Mouse (Mus musculus) intestine, embryonic 16.5 days (tissue): ENCODE measurements around the gene Sept3. TPM values are rescaled to one million over a fixed set of nuclear protein-coding genes. Genes with fewer than 3 reads are reported as not detected.

Source experiments
- ATAC-seq: fragments of 200-750 bp; cut with Nextera tagmentation; 2 replicates; pipeline ENCODE4 v1.8.0; 2017; ENCODE audit warnings: moderate TSS enrichment, moderate library complexity
- H3K27ac ChIP-seq: fragments of 300-500 bp; sonication (generic); 2 replicates; pipeline ENCODE4 v1.5.1; 2014; ENCODE audit warnings: mild to moderate bottlenecking, low read length
- H3K27me3 ChIP-seq: fragments of 300-500 bp; sonication (generic); replicated peaks from 2 replicates; pipeline ENCODE4 v1.6.1; 2014; ENCODE audit warnings: low read length, control low read depth, mixed read lengths; ENCODE audit not compliant: control insufficient read depth, insufficient read depth
- H3K36me3 ChIP-seq: fragments of 300-500 bp; sonication (generic); 2 replicates; pipeline ENCODE4 v1.6.1; 2014; ENCODE audit warnings: low read length, control low read depth; ENCODE audit not compliant: control insufficient read depth, insufficient read depth
- H3K4me1 ChIP-seq: fragments of 300-500 bp; sonication (generic); 2 replicates; pipeline ENCODE4 v1.6.1; 2014; ENCODE audit warnings: low read length, control low read depth, mixed read lengths; ENCODE audit not compliant: control insufficient read depth, insufficient read depth
- H3K4me2 ChIP-seq: fragments of 300-500 bp; sonication (generic); 2 replicates; pipeline ENCODE4 v1.6.1; 2014; ENCODE audit warnings: low read depth, low read length, control low read depth
- H3K4me3 ChIP-seq: fragments of 300-500 bp; sonication (generic); 2 replicates; pipeline ENCODE4 v1.5.1; 2014; ENCODE audit warnings: mild to moderate bottlenecking, low read length
- H3K9ac ChIP-seq: fragments of 300-500 bp; sonication (generic); 2 replicates; pipeline ENCODE4 v1.6.1; 2014; ENCODE audit warnings: low read depth, low read length
- H3K9me3 ChIP-seq: fragments of 300-500 bp; sonication (generic); 2 replicates; pipeline ENCODE4 v1.6.1; 2016; ENCODE audit warnings: low read length, control low read depth; ENCODE audit not compliant: control insufficient read depth
- WGBS: fragments of 180-500 bp; shearing (Covaris S2); extraction: QIAGEN DNeasy Blood & Tissue Kit; methylation state at CpG from one replicate; pipeline ENCODE4 v1.1.7; 2014; 5-methylcytosine and 5-hydroxymethylcytosine counted together
- polyA plus RNA-seq: library from polyadenylated mRNA; unstranded; fragments of >200 nt; fragmentation: Nextera tagmentation; extraction: Ambion mirVana; gene quantifications from 2 replicates; pipeline ENCODE4 v1.2.1, GENCODE M21; 2015

Sept3 gene
- polyA plus RNA-seq, 1 experiment from 2014 or later, result 4.4 TPM

DNA sequence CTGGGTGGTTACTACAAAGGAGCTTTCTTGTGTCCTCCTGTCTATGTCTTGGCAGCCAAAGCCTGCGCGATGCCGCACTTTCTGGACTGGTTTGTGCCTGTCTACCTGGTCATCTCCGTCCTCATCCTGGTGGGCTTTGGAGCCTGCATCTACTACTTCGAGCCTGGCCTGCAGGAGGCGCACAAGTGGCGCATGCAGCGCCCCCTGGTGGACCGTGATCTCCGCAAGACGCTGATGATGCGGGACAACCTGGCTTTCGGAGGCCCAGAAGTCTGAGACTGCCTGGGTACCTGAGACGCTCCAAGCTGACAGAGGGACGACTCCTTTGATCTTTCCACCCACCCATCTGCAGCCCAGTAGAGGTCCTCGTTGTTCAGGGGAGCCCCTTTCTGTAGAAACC is 15.2 kb upstream of the Sept3 start:
- no peak for ATAC-seq

DNA sequence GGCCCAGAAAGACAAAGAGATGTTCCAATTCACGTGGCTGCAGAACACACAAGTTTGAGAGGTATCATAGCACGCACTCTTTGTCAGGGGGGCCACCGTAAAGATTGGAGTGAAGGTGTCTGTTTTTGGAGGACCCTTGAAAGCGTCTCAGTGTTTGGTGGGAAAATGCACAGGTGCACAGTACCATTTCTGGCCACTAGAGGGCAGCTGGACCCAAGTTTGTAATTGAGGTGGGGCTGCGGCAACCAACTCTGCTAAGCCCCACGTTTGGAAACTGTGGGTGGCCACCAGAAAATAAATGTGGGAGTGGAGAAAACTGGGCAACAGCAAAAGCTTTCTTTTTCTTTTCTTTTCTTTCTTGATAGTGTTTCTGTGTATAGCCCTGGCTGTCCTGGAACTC is 8.3 kb upstream of the Sept3 start:
- 12% methylated on average over 6 of the region's 6 CpGs for WGBS
- no peak overlapping the region for H3K27ac ChIP-seq

More for the DNA sequence above, 15.2 kb upstream of the Sept3 start:
- Histone ChIP-seq H3K36me3 (no peaks in the 10 kb centered on the region), H3K9me3 (no peaks in the 10 kb centered on the region), H3K4me2 (no peak overlapping the region), H3K4me1 (no peaks in the 10 kb centered on the region), H3K4me3 (no peak overlapping the region), H3K27ac (no peak overlapping the region), H3K27me3 (no peaks in the 10 kb centered on the region; the same call in 1 of the 2 replicates), H3K9ac (no peak overlapping the region)
- WGBS, result 13% methylated on average over 16 of the region's 16 CpGs

DNA sequence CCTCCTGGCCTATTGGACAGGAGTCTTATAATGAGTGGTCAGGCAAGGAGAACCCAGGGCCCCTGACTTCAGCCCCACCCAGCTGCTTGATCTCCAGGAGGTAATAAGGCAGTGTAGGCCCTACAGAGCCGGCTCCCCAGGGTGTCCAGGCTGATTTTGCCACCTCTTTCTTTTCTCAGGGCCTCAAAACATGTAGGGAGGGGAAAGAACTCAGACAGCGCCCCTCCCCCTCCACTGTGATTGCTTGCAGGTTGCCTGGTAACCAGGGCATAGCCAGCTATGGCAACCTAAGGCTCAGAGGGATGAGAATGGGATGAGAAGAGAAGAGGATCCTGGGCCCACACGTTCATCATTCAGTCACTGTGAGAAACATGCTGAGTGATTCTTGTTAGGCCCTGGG is 6.5 kb upstream of the Sept3 start:
- WGBS, result 32% methylated on average over 3 of the region's 3 CpGs
- ATAC-seq, result no peak

More for the DNA sequence above, 8.3 kb upstream of the Sept3 start:
- no peak for ATAC-seq
- H3K36me3 ChIP-seq, result no peaks in the 10 kb centered on the region
- no peak overlapping the region for H3K4me3 ChIP-seq
- H3K4me2 ChIP-seq, result no peak overlapping the region
- H3K4me1 ChIP-seq, result no peaks in the 10 kb centered on the region
- H3K27me3 ChIP-seq, result no peaks in the 10 kb centered on the region
- no peak overlapping the region for H3K9ac ChIP-seq
- no peaks in the 10 kb centered on the region for H3K9me3 ChIP-seq

GRCm38 (mm10) chr15:82268783-82269182 is 5.9 kb upstream of the Sept3 start:
- 85% methylated on average over 9 of the region's 9 CpGs for WGBS
- no peak for ATAC-seq

More for the DNA sequence above, 6.5 kb upstream of the Sept3 start:
- H3K4me3 ChIP-seq, result no peak overlapping the region
- no peaks in the 10 kb centered on the region for H3K4me1 ChIP-seq
- H3K27me3 ChIP-seq, result 0 out of 2 replicates have a peak, but pooled peaks cover 5% of the 10 kb centered on the region
- no peak overlapping the region for H3K9ac ChIP-seq
- H3K9me3 ChIP-seq, result no peaks in the 10 kb centered on the region
- H3K4me2 ChIP-seq, result no peak overlapping the region
- no peaks in the 10 kb centered on the region for H3K36me3 ChIP-seq
- H3K27ac ChIP-seq, result no peak overlapping the region

GRCm38 (mm10) chr15:82271201-82271600 is 3.5 kb upstream of the Sept3 start:
- Histone ChIP-seq H3K9me3 (no peaks in the 10 kb centered on the region), H3K4me1 (peaks cover 12% of the 10 kb centered on the region), H3K27me3 (peaks cover 28% of the 10 kb centered on the region), H3K9ac (no peak overlapping the region), H3K4me3 (no peak overlapping the region), H3K4me2 (no peak overlapping the region), H3K36me3 (no peaks in the 10 kb centered on the region), H3K27ac (no peak overlapping the region)
- ATAC-seq, result peak; percentile 70; the same call in 1 of the 2 replicates
- 7% methylated on average over 5 of the region's 5 CpGs for WGBS

More at GRCm38 (mm10) chr15:82268783-82269182, 5.9 kb upstream of the Sept3 start:
- Histone ChIP-seq H3K27ac (no peak overlapping the region), H3K4me3 (no peak overlapping the region), H3K9ac (no peak overlapping the region), H3K4me1 (no peaks in the 10 kb centered on the region), H3K36me3 (no peaks in the 10 kb centered on the region), H3K9me3 (no peaks in the 10 kb centered on the region), H3K4me2 (no peak overlapping the region), H3K27me3 (peaks cover 8% of the 10 kb centered on the region; the same call in 1 of the 2 replicates)

DNA sequence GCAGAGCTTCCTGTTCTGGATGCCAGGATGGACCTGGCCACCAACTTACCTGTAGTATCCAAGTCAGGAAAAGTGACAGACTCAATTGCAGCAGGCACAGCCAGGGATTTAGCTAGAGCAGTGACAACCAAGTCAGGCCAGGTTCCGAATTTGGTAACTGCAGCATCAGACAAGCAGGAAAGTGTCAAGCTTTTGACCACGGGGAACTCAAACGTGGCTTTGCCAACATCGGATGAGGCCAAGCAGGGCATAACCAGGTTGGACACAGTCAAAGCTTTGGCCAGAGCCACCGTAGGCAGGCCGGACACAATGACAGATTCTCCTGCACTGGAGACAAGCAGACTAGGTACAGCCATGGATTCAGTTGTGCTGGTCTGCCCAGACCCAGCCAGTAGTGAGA is 2.4 kb upstream of the Sept3 start:
- 86% methylated on average over 6 of the region's 6 CpGs for WGBS
- no peaks in the 10 kb centered on the region for H3K36me3 ChIP-seq

GRCm38 (mm10) chr15:82274927-82275901 is 521 bp downstream of the Sept3 start:
- Histone ChIP-seq H3K27ac (no peak overlapping the region; the same call in 1 of the 2 replicates), H3K9me3 (no peaks in the 10 kb centered on the region), H3K4me1 (peaks cover 12% of the 10 kb centered on the region), H3K4me2 (peak overlapping the region; percentile 98), H3K36me3 (no peaks in the 10 kb centered on the region), H3K4me3 (peak overlapping the region; percentile 57), H3K27me3 (peaks cover 32% of the 10 kb centered on the region), H3K9ac (peak overlapping the region; percentile 62)
- peak; percentile 56 for ATAC-seq
- under 1% methylated on average over 54 of the region's 86 CpGs for WGBS

More for the DNA sequence above, 2.4 kb upstream of the Sept3 start:
- no peak overlapping the region for H3K27ac ChIP-seq
- H3K9ac ChIP-seq, result no peak overlapping the region
- H3K4me1 ChIP-seq, result peaks cover 12% of the 10 kb centered on the region
- ATAC-seq, result no peak
- no peak overlapping the region for H3K4me3 ChIP-seq
- no peaks in the 10 kb centered on the region for H3K9me3 ChIP-seq
- peaks cover 32% of the 10 kb centered on the region for H3K27me3 ChIP-seq
- H3K4me2 ChIP-seq, result no peak overlapping the region

GRCm38 (mm10) chr15:82277591-82277990 is 2.9 kb downstream of the Sept3 start:
- no peak overlapping the region for H3K4me3 ChIP-seq
- H3K9ac ChIP-seq, result no peak overlapping the region
- no peaks in the 10 kb centered on the region for H3K9me3 ChIP-seq
- no peaks in the 10 kb centered on the region for H3K36me3 ChIP-seq
- ATAC-seq, result no peak
- no peak overlapping the region for H3K27ac ChIP-seq
- peaks cover 12% of the 10 kb centered on the region for H3K4me1 ChIP-seq
- no peak overlapping the region for H3K4me2 ChIP-seq
- peaks cover 30% of the 10 kb centered on the region for H3K27me3 ChIP-seq
- 78% methylated on average over 5 of the region's 5 CpGs for WGBS

GRCm38 (mm10) chr15:82280638-82281037 is 5.9 kb downstream of the Sept3 start:
- WGBS, result 82% methylated on average over 4 of the region's 4 CpGs
- ATAC-seq, result no peak
- Histone ChIP-seq H3K4me1 (no peaks in the 10 kb centered on the region), H3K4me2 (no peak overlapping the region), H3K9ac (no peak overlapping the region), H3K27me3 (peaks cover 5% of the 10 kb centered on the region), H3K36me3 (no peaks in the 10 kb centered on the region), H3K9me3 (no peaks in the 10 kb centered on the region), H3K4me3 (no peak overlapping the region), H3K27ac (no peak overlapping the region)
